Mouse (Mus musculus): ENCODE results near the gene Lnx1. TPM values are rescaled to one million over a fixed set of nuclear protein-coding genes. Genes with fewer than 3 reads are reported as not detected.

Lnx1 gene
- polyA plus RNA-seq, 1 experiment from 2014 or later = 2.7 TPM

DNA sequence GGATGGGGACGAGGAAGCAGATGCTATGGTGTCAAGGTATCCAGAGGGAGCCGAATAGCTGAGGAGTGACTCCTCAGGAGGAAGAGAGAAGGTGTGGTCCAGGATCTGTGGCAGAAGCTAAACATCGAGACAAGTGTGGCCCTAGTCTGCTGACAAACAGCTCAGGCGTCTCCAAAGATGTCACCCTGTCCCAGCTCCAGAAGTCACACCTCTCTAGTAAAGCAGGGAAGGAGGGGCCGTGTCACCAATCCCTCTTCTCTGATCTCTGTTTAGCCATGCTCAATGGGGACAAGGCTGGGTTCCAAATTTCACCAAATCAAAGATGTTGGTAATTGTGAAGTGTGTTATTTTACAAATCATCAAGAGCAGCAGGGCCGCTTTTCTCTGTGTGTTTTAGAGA, 33.8 kb downstream of the Lnx1 start:
- H3K4me1 ChIP-seq = no peaks in the 10 kb centered on the region
- no peak overlapping the region for H3K4me3 ChIP-seq
- H3K27ac ChIP-seq (replicated peaks) = no peak overlapping the region
- no peak overlapping the region for H3K4me2 ChIP-seq (replicated peaks)
- H3K27me3 ChIP-seq = no peaks in the 10 kb centered on the region
- 83% methylated on average over 6 of the region's 6 CpGs for WGBS
- ATAC-seq (replicated peaks) = no peak
- no peak overlapping the region for H3K9ac ChIP-seq (replicated peaks)
- H3K36me3 ChIP-seq = no peaks in the 10 kb centered on the region
- H3K9me3 ChIP-seq = no peaks in the 10 kb centered on the region

DNA sequence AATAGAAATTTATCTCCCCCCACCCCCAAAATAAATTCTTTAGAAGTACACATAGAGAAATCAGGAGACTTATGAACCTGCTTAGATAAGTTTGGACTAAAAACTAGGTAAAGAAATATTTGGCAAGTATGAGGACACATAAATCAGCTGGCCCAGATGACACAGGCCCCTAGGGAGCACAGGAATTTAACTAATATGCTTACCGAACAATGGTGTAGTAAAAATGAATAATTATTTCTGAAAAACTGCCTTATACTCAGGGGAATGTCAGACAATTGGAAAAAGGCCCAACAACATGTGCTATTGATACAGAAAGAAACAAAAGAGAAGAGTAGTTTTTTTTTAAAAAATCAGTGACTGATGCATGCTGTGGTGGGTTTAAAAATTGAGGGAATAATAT, 40.1 kb downstream of the Lnx1 start:
- H3K36me3 ChIP-seq = no peaks in the 10 kb centered on the region
- WGBS = 65% methylated on average over 1 of the region's 1 CpGs

DNA sequence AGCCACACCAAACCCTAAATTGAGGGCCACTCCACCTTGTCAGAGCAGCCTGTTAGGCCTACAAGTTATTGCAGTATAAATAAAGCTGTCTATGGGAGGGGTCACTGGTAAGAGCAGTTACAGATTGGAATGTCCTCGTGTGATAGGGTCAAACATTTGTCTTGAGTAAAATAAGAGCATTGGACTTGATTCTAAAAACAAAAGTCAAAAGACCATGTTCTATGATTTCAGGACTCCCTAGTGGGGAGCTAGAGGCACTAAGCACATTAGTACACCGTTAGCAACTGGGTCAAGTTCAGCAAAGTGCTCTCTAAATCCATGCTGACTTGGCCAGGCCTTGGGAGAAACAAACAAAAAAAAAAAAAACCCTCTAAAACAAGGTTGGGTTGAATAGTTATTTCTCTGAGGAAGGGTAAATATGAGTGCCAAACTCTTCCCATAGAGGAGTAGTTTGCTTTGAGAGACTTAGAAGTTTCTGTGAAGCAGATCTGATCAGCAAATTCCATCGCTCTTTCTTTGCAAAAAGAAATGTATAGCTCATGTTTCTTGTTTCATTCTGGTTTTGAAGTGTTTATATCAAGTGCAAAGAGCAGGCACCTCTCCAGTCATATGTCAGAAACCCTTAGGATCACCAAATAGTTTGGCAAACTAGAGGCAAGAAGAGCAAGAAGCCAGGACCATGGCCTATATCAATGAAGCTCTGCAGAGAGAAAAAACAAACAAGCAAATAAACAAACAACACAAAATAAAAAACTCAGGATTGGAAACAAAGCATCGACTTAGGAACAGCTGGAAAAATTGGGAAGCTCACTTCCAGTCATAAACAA, 40.8 kb downstream of the Lnx1 start:
- Histone ChIP-seq H3K4me2 (replicated peaks) (no peak overlapping the region), H3K4me3 (no peak overlapping the region), H3K9me3 (no peaks in the 10 kb centered on the region), H3K27ac (replicated peaks) (no peak overlapping the region), H3K9ac (replicated peaks) (no peak overlapping the region), H3K27me3 (no peaks in the 10 kb centered on the region), H3K36me3 (no peaks in the 10 kb centered on the region), H3K4me1 (no peaks in the 10 kb centered on the region)
- no peak for ATAC-seq (replicated peaks)
- WGBS = 78% methylated on average over 4 of the region's 4 CpGs

More for the DNA sequence above, 40.1 kb downstream of the Lnx1 start:
- ATAC-seq (replicated peaks) = no peak
- Histone ChIP-seq H3K27me3 (no peaks in the 10 kb centered on the region), H3K4me3 (no peak overlapping the region), H3K27ac (replicated peaks) (no peak overlapping the region), H3K9me3 (no peaks in the 10 kb centered on the region), H3K4me2 (replicated peaks) (no peak overlapping the region), H3K9ac (replicated peaks) (no peak overlapping the region), H3K4me1 (no peaks in the 10 kb centered on the region)

DNA sequence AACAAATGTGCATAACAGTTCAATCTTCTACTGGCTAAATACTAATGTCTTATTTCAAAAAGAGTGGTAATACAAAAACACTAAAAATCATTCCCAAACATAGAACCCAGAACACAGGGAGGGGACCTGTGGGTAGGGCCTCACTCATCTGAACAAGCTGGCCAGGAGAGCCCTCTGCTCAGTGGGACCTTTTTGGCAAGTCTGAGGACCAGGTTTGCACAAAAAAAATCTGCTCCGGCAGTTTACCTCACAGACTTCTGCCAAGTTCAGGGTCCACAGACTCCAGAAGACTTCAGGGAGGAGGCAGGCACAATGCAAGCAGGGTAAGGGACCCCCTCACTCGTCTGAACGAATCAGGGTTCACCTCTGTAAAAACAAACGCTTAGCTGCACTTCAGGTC, 42.9 kb downstream of the Lnx1 start:
- ATAC-seq (replicated peaks) = no peak
- Histone ChIP-seq H3K36me3 (no peaks in the 10 kb centered on the region), H3K4me2 (replicated peaks) (no peak overlapping the region), H3K9me3 (no peaks in the 10 kb centered on the region), H3K4me3 (no peak overlapping the region), H3K4me1 (no peaks in the 10 kb centered on the region), H3K27me3 (no peaks in the 10 kb centered on the region), H3K27ac (replicated peaks) (no peak overlapping the region), H3K9ac (replicated peaks) (no peak overlapping the region)
- 89% methylated on average over 4 of the region's 4 CpGs for WGBS

DNA sequence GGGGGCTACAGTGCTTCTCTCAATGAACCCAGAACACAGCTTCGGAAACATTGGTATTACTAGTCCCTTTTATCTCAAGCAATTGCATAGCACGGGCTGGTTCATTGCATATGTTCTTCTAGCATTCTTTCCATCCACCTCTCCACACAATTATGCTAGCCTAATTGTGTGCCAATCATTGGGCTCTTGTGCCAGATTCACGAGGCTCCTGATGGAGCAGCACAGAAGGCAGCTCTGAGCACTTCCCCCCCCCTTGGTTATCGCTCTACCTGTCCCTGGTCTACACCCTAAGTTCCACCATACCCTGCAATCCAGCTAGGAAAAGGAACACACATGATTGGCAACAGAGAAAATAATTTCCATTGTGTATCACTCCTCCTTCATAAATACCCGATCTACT, 43.4 kb downstream of the Lnx1 start:
- no peak for ATAC-seq (replicated peaks)
- H3K9ac ChIP-seq (replicated peaks) = no peak overlapping the region
- H3K36me3 ChIP-seq = no peaks in the 10 kb centered on the region
- H3K9me3 ChIP-seq = no peaks in the 10 kb centered on the region
- no peak overlapping the region for H3K27ac ChIP-seq (replicated peaks)
- 67% methylated on average over 5 of the region's 5 CpGs for WGBS
- no peak overlapping the region for H3K4me3 ChIP-seq
- no peak overlapping the region for H3K4me2 ChIP-seq (replicated peaks)
- no peaks in the 10 kb centered on the region for H3K27me3 ChIP-seq
- no peaks in the 10 kb centered on the region for H3K4me1 ChIP-seq

DNA sequence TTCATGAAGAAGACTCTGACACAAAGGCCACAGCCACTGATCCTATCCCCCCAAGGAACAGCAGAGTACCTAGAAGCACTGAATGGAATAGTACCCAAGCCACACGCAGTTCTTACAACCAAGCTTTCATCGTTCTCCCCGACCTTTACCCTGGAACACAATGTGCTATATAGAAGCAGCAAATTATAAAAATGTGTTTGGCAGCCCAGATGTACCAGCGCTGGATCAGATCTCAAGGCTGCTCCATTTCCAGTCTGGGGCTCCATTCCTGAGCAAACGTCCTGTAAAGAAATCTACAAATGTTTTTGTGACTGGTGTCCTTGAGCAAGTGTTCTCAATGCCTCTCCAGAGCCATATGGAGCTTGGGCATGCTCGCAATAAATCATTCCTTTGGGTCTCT, 44.8 kb downstream of the Lnx1 start:
- H3K4me3 ChIP-seq = no peak overlapping the region
- no peak overlapping the region for H3K4me2 ChIP-seq (replicated peaks)
- no peaks in the 10 kb centered on the region for H3K27me3 ChIP-seq
- H3K36me3 ChIP-seq = no peaks in the 10 kb centered on the region
- no peaks in the 10 kb centered on the region for H3K4me1 ChIP-seq
- WGBS = 77% methylated on average over 6 of the region's 6 CpGs
- no peak overlapping the region for H3K9ac ChIP-seq (replicated peaks)
- no peak for ATAC-seq (replicated peaks)
- H3K9me3 ChIP-seq = no peaks in the 10 kb centered on the region
- H3K27ac ChIP-seq (replicated peaks) = no peak overlapping the region

DNA sequence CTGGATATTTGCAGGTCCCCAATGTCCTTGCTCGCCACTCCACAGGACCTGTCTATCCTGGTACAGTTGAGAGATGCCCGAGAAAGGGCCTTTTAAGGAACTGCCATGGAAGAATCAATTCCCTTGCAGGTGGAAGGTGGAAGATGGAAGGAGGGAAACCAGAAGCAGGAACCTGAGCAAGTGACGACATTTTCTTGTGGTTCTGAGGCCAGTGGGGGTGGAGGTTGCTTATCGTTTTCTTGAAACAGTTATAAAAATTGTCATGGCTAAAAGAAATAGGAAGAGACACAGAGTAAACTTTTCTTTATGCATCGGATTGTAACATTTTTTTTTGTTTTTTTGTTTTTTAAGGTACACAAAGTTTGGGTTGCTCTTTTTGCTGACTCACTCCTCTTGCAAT, 46.3 kb downstream of the Lnx1 start:
- WGBS = 86% methylated on average over 5 of the region's 5 CpGs

DNA sequence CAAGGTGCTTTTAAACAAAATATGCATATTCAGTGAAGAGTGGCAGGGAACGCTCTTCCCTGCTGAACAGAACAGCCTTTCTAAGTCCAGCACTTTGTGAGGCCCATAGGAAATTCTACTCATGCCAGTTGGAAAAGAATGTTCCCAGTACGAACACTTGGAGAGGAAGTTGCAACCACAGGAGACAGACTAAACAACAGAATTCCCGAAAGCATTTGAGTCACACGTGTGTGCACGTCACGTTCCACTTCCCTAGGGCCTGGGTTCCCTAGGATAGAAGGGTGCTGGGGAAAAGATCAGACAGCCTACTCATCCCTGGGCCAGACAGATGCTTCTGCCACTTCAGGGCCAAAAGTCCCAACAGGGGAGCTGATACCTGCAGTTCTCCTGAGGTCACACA, 48.2 kb downstream of the Lnx1 start:
- 87% methylated on average over 6 of the region's 6 CpGs for WGBS
- Histone ChIP-seq H3K4me1 (no peaks in the 10 kb centered on the region), H3K27ac (replicated peaks) (no peak overlapping the region), H3K4me2 (replicated peaks) (no peak overlapping the region), H3K9ac (replicated peaks) (no peak overlapping the region), H3K27me3 (no peaks in the 10 kb centered on the region), H3K36me3 (no peaks in the 10 kb centered on the region), H3K9me3 (no peaks in the 10 kb centered on the region), H3K4me3 (no peak overlapping the region)
- no peak for ATAC-seq (replicated peaks)

More for the DNA sequence above, 46.3 kb downstream of the Lnx1 start:
- no peak overlapping the region for H3K27ac ChIP-seq (replicated peaks)
- H3K36me3 ChIP-seq = no peaks in the 10 kb centered on the region
- no peak overlapping the region for H3K4me3 ChIP-seq
- H3K4me1 ChIP-seq = no peaks in the 10 kb centered on the region
- no peak overlapping the region for H3K9ac ChIP-seq (replicated peaks)
- no peak overlapping the region for H3K4me2 ChIP-seq (replicated peaks)
- no peaks in the 10 kb centered on the region for H3K9me3 ChIP-seq
- no peak for ATAC-seq (replicated peaks)
- no peaks in the 10 kb centered on the region for H3K27me3 ChIP-seq

DNA sequence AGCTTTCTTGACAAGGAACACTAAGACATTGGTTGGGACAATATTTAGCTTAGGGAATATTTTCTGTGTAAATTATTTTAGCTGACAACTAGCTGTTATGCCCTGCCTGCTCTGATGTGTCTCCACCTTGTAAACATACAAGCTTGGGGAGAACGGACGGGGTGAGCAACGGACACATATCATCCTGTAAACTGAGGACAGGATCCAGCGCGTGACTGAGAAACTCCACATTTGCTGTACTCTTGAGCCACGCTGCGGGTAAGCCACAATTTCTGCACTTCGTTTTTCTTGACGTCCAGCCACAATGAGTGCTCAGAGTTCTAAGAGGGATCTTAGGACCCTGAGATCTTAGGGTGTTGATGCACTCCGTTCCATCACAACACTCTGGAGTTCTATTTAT, 48.9 kb downstream of the Lnx1 start:
- Histone ChIP-seq H3K4me2 (replicated peaks) (no peak overlapping the region), H3K27me3 (no peaks in the 10 kb centered on the region), H3K9me3 (no peaks in the 10 kb centered on the region), H3K4me3 (no peak overlapping the region), H3K27ac (replicated peaks) (no peak overlapping the region), H3K4me1 (no peaks in the 10 kb centered on the region), H3K36me3 (no peaks in the 10 kb centered on the region), H3K9ac (replicated peaks) (no peak overlapping the region)
- no peak for ATAC-seq (replicated peaks)
- 94% methylated on average over 10 of the region's 10 CpGs for WGBS

DNA sequence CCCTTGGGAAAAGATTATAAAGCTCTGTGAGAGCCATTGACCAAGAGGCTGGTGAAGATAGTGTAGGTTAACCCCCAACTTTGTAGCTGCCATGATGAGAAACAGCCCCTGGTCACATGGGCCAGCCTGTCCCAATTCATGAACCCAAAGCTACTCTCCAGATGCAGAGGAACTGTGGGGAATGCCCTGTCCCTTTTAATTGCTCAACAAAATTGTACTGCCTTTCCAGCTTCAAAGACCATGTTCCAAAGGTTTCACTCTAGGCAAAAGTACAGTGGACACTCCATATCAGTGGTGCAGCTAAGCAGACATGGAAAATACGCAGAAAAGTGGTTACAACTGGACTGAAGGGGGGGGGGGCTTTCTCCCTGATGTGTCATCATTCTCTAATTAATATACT, 53.6 kb downstream of the Lnx1 start:
- Histone ChIP-seq H3K4me1 (no peaks in the 10 kb centered on the region), H3K9me3 (no peaks in the 10 kb centered on the region), H3K9ac (replicated peaks) (no peak overlapping the region), H3K27ac (replicated peaks) (no peak overlapping the region), H3K4me3 (no peak overlapping the region), H3K36me3 (no peaks in the 10 kb centered on the region), H3K4me2 (replicated peaks) (no peak overlapping the region), H3K27me3 (no peaks in the 10 kb centered on the region)
- 100% methylated on average over 1 of the region's 1 CpGs for WGBS
- no peak for ATAC-seq (replicated peaks)

DNA sequence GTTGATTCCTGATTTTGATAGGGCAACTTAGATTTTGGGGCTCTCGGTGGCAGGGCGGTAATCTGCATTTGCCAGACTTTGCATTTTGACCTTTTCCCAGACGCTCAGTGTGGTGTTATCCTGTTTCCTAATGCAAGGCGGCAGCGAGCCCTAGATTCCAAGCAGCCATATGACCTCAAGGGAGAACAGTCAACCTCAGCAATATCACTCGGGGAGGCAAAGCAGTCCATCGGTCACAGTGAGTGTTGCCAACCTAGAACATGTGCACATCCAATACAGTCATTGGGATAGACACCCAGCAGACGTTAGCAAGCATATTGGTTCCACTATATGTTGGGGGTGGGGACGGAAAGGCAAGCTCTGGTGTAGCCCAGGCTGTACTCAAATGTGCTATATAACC, 54.5 kb downstream of the Lnx1 start:
- H3K4me2 ChIP-seq (replicated peaks) = no peak overlapping the region
- no peak overlapping the region for H3K27ac ChIP-seq (replicated peaks)
- ATAC-seq (replicated peaks) = no peak
- no peak overlapping the region for H3K4me3 ChIP-seq
- H3K9ac ChIP-seq (replicated peaks) = no peak overlapping the region
- H3K4me1 ChIP-seq = no peaks in the 10 kb centered on the region
- H3K9me3 ChIP-seq = no peaks in the 10 kb centered on the region
- WGBS = 88% methylated on average over 9 of the region's 9 CpGs
- no peaks in the 10 kb centered on the region for H3K36me3 ChIP-seq
- H3K27me3 ChIP-seq = no peaks in the 10 kb centered on the region

DNA sequence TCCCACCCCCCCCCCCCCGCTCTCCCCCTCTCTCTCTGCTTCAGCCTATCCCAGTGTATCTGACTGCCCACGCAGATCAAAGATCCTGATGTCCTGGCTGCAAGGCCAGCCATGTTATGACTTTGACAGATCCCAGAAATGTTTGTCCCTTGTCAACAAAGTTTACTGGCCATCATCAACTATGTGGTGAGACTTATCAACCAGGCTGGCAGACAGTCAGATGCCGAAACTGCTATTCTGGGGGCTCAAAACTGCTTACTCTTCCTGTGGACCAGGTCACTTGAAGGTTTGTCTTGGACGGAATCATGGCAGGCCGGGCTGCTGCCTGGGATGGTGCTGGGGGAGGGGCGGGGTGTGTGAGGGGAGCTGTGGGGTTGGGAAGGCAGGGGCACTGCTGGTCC, 55.1 kb downstream of the Lnx1 start:
- H3K9ac ChIP-seq (replicated peaks) = no peak overlapping the region
- H3K4me3 ChIP-seq = no peak overlapping the region
- no peaks in the 10 kb centered on the region for H3K4me1 ChIP-seq
- no peak overlapping the region for H3K27ac ChIP-seq (replicated peaks)
- 72% methylated on average over 5 of the region's 6 CpGs for WGBS
- no peaks in the 10 kb centered on the region for H3K27me3 ChIP-seq
- ATAC-seq (replicated peaks) = no peak
- H3K4me2 ChIP-seq (replicated peaks) = no peak overlapping the region
- no peaks in the 10 kb centered on the region for H3K9me3 ChIP-seq
- H3K36me3 ChIP-seq = no peaks in the 10 kb centered on the region

DNA sequence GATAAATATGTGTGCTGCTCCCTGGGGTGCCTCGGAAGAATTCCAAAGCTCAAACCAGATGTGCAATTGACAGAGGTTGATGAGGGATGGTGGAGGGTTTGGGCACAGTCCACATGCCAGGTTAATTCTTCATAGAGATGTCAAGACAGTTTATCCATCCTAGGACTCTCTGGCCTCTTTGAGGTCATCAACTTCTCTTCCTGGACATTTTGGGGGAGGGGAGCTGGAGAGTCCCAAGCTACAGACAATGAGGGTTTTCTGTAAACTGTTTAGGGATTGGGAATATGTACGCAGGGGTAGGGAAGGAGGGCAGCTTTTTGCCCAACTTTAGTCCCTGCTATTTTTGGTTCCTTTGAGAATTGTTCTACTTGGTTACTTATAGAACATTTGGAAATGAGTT, 60.4 kb downstream of the Lnx1 start:
- ATAC-seq (replicated peaks) = no peak
- H3K4me3 ChIP-seq = no peak overlapping the region
- no peak overlapping the region for H3K4me2 ChIP-seq (replicated peaks)
- no peak overlapping the region for H3K9ac ChIP-seq (replicated peaks)
- WGBS = 90% methylated on average over 2 of the region's 2 CpGs
- H3K4me1 ChIP-seq = no peaks in the 10 kb centered on the region
- H3K27me3 ChIP-seq = no peaks in the 10 kb centered on the region
- no peaks in the 10 kb centered on the region for H3K9me3 ChIP-seq
- H3K27ac ChIP-seq (replicated peaks) = no peak overlapping the region
- no peaks in the 10 kb centered on the region for H3K36me3 ChIP-seq
